Mouse (Mus musculus) heart, embryonic 16.5 days (tissue): ENCODE measurements around the gene Il1rl1. TPM values are rescaled to one million over a fixed set of nuclear protein-coding genes. Genes with fewer than 3 reads are reported as not detected.

Source experiments
- ATAC-seq: fragments of 200-750 bp; cut with Nextera tagmentation; replicated peaks from 2 replicates; pipeline ENCODE4 v1.8.0; 2017; ENCODE audit warnings: moderate number of reproducible peaks; ENCODE audit not compliant: insufficient read depth, low FRiP score; ENCODE audit errors: extremely low read depth
- H3K27ac ChIP-seq: fragments of 300-500 bp; sonication (generic); 2 replicates; pipeline ENCODE4 v1.5.1; 2014; ENCODE audit warnings: mild to moderate bottlenecking, low read length, control low read depth, moderate library complexity
- H3K27me3 ChIP-seq: fragments of 300-500 bp; sonication (generic); 2 replicates; pipeline ENCODE4 v1.6.1; 2014; ENCODE audit warnings: low read length, mixed read lengths; ENCODE audit not compliant: control insufficient read depth, insufficient read depth
- H3K36me3 ChIP-seq: fragments of 300-500 bp; sonication (generic); 2 replicates; pipeline ENCODE4 v1.6.1; 2014; ENCODE audit not compliant: control insufficient read depth, insufficient read depth
- H3K4me1 ChIP-seq: fragments of 300-500 bp; sonication (generic); 2 replicates; pipeline ENCODE4 v1.6.1; 2014; ENCODE audit warnings: low read length, mixed read lengths; ENCODE audit not compliant: control insufficient read depth, insufficient read depth
- H3K4me2 ChIP-seq: fragments of 300-500 bp; sonication (generic); 2 replicates; pipeline ENCODE4 v1.6.1; 2014; ENCODE audit warnings: low read depth, mild to moderate bottlenecking, control low read depth, low read length
- H3K4me3 ChIP-seq: fragments of 300-500 bp; sonication (generic); 2 replicates; pipeline ENCODE4 v1.5.1; 2014; ENCODE audit warnings: mild to moderate bottlenecking, control low read depth, low read length
- H3K9ac ChIP-seq: fragments of 300-500 bp; sonication (generic); 2 replicates; pipeline ENCODE4 v1.6.1; 2014; ENCODE audit warnings: low read length, control low read depth
- H3K9me3 ChIP-seq: fragments of 300-500 bp; sonication (generic); replicated peaks from 2 replicates; pipeline ENCODE4 v1.6.1; 2016; ENCODE audit warnings: low read length; ENCODE audit not compliant: control insufficient read depth
- WGBS: fragments of 180-500 bp; shearing (Covaris S2); extraction: QIAGEN DNeasy Blood & Tissue Kit; methylation state at CpG from one replicate; pipeline ENCODE4 v1.1.7; 2014; 5-methylcytosine and 5-hydroxymethylcytosine counted together
- polyA plus RNA-seq: library from polyadenylated mRNA; unstranded; fragments of >200 nt; fragmentation: Nextera tagmentation; extraction: Ambion mirVana; gene quantifications from 2 replicates; pipeline ENCODE4 v1.2.1, GENCODE M21; 2015

The Il1rl1 gene
- polyA plus RNA-seq = 0.45 and 0.49 TPM in 2 replicates

- ATAC-seq = no peak
- Histone ChIP-seq H3K36me3 (no peaks in the 10 kb centered on the region), H3K27me3 (no peaks in the 10 kb centered on the region), H3K9me3 (no peaks in the 10 kb centered on the region), H3K4me3 (no peak within 1 kb of the TSS), H3K4me2 (no peak within 1 kb of the TSS), H3K9ac (no peak within 1 kb of the TSS), H3K4me1 (no peaks in the 10 kb centered on the region), H3K27ac (no peak within 1 kb of the TSS)
- 54% methylated on average over 5 of the region's 5 CpGs for WGBS
Measured at GRCm38 (mm10) chr1:40428910-40429675, at the start of gene Il1rl1. Il1rl1 (plus strand) TSS chr1:40429570.

GRCm38 (mm10) chr1:40380111-40380510 is 49.3 kb upstream of the Il1rl1 start:
- no peak overlapping the region for H3K9ac ChIP-seq
- 46% methylated on average over 6 of the region's 6 CpGs for WGBS
- ATAC-seq = no peak
- no peak overlapping the region for H3K27ac ChIP-seq
- no peaks in the 10 kb centered on the region for H3K4me1 ChIP-seq
- H3K4me2 ChIP-seq = no peak overlapping the region
- H3K36me3 ChIP-seq = no peaks in the 10 kb centered on the region
- H3K27me3 ChIP-seq = no peaks in the 10 kb centered on the region
- H3K9me3 ChIP-seq = no peaks in the 10 kb centered on the region
- no peak overlapping the region for H3K4me3 ChIP-seq

- 79% methylated on average over 11 of the region's 11 CpGs for WGBS
Measured at GRCm38 (mm10) chr1:40380990-40381389, 48.4 kb upstream of the Il1rl1 start.

GRCm38 (mm10) chr1:40382841-40383240 is 46.5 kb upstream of the Il1rl1 start:
- Histone ChIP-seq H3K27ac (no peak overlapping the region), H3K27me3 (no peaks in the 10 kb centered on the region), H3K4me1 (no peaks in the 10 kb centered on the region), H3K36me3 (no peaks in the 10 kb centered on the region), H3K9me3 (no peaks in the 10 kb centered on the region), H3K9ac (no peak overlapping the region), H3K4me3 (no peak overlapping the region), H3K4me2 (no peak overlapping the region)
- ATAC-seq = no peak
- WGBS = 67% methylated on average over 5 of the region's 5 CpGs

More at GRCm38 (mm10) chr1:40380990-40381389, 48.4 kb upstream of the Il1rl1 start:
- Histone ChIP-seq H3K4me3 (no peak overlapping the region), H3K27ac (no peak overlapping the region), H3K4me1 (no peaks in the 10 kb centered on the region), H3K9ac (no peak overlapping the region), H3K27me3 (no peaks in the 10 kb centered on the region), H3K9me3 (no peaks in the 10 kb centered on the region), H3K36me3 (no peaks in the 10 kb centered on the region), H3K4me2 (no peak overlapping the region)
- ATAC-seq = no peak

- H3K9me3 ChIP-seq = peaks cover 3% of the 10 kb centered on the region
- 82% methylated on average over 8 of the region's 8 CpGs for WGBS
- H3K9ac ChIP-seq = no peak overlapping the region
- no peak overlapping the region for H3K4me2 ChIP-seq
- no peak overlapping the region for H3K27ac ChIP-seq
- no peaks in the 10 kb centered on the region for H3K27me3 ChIP-seq
- no peaks in the 10 kb centered on the region for H3K4me1 ChIP-seq
- no peak overlapping the region for H3K4me3 ChIP-seq
- H3K36me3 ChIP-seq = no peaks in the 10 kb centered on the region
- no peak for ATAC-seq
Measured at GRCm38 (mm10) chr1:40384931-40385545, 44.3 kb upstream of the Il1rl1 start.

GRCm38 (mm10) chr1:40391374-40391773 is 38.0 kb upstream of the Il1rl1 start:
- Histone ChIP-seq H3K4me2 (no peak overlapping the region), H3K36me3 (no peaks in the 10 kb centered on the region), H3K27ac (no peak overlapping the region), H3K4me3 (no peak overlapping the region), H3K9ac (no peak overlapping the region), H3K9me3 (peaks cover 3% of the 10 kb centered on the region), H3K4me1 (no peaks in the 10 kb centered on the region), H3K27me3 (no peaks in the 10 kb centered on the region)
- 72% methylated on average over 3 of the region's 3 CpGs for WGBS
- ATAC-seq = no peak

- H3K9ac ChIP-seq = no peak overlapping the region
- H3K4me1 ChIP-seq = no peaks in the 10 kb centered on the region
- H3K9me3 ChIP-seq = peaks cover 3% of the 10 kb centered on the region
- H3K27me3 ChIP-seq = no peaks in the 10 kb centered on the region
- H3K36me3 ChIP-seq = no peaks in the 10 kb centered on the region
- H3K27ac ChIP-seq = no peak overlapping the region
- 76% methylated on average over 6 of the region's 6 CpGs for WGBS
- H3K4me3 ChIP-seq = no peak overlapping the region
- ATAC-seq = no peak
- no peak overlapping the region for H3K4me2 ChIP-seq
Measured at GRCm38 (mm10) chr1:40392535-40392934, 36.8 kb upstream of the Il1rl1 start.

- peaks cover under 1% of the 10 kb centered on the region for H3K9me3 ChIP-seq
- H3K4me2 ChIP-seq = no peak overlapping the region
- no peaks in the 10 kb centered on the region for H3K36me3 ChIP-seq
- no peaks in the 10 kb centered on the region for H3K27me3 ChIP-seq
- ATAC-seq = no peak
- no peak overlapping the region for H3K27ac ChIP-seq
- H3K9ac ChIP-seq = no peak overlapping the region
- H3K4me3 ChIP-seq = no peak overlapping the region
- WGBS = 79% methylated on average over 7 of the region's 7 CpGs
- no peaks in the 10 kb centered on the region for H3K4me1 ChIP-seq
Measured at GRCm38 (mm10) chr1:40393214-40393613, 36.2 kb upstream of the Il1rl1 start.

- no peak for ATAC-seq
- H3K27me3 ChIP-seq = no peaks in the 10 kb centered on the region
- H3K4me1 ChIP-seq = no peaks in the 10 kb centered on the region
- no peak overlapping the region for H3K4me3 ChIP-seq
- H3K9me3 ChIP-seq = no peaks in the 10 kb centered on the region
- no peak overlapping the region for H3K4me2 ChIP-seq
- 86% methylated on average over 6 of the region's 6 CpGs for WGBS
- H3K9ac ChIP-seq = no peak overlapping the region
- H3K27ac ChIP-seq = no peak overlapping the region
- H3K36me3 ChIP-seq = no peaks in the 10 kb centered on the region
Measured at GRCm38 (mm10) chr1:40399639-40400038, 29.7 kb upstream of the Il1rl1 start.
